Mouse (Mus musculus) embryo, embryonic 10 days (tissue): ENCODE measurements around the gene 2810408A11Rik.
A peak's percentile ranks its signal among the peaks of the same experiment; 100 is the strongest.

ENCODE experiments used
- DNase-seq: peaks from one replicate; pipeline ENCODE4 v3.0.0-alpha.2; 2015; ENCODE audit warnings: low spot score

The 2810408A11Rik gene

DNA sequence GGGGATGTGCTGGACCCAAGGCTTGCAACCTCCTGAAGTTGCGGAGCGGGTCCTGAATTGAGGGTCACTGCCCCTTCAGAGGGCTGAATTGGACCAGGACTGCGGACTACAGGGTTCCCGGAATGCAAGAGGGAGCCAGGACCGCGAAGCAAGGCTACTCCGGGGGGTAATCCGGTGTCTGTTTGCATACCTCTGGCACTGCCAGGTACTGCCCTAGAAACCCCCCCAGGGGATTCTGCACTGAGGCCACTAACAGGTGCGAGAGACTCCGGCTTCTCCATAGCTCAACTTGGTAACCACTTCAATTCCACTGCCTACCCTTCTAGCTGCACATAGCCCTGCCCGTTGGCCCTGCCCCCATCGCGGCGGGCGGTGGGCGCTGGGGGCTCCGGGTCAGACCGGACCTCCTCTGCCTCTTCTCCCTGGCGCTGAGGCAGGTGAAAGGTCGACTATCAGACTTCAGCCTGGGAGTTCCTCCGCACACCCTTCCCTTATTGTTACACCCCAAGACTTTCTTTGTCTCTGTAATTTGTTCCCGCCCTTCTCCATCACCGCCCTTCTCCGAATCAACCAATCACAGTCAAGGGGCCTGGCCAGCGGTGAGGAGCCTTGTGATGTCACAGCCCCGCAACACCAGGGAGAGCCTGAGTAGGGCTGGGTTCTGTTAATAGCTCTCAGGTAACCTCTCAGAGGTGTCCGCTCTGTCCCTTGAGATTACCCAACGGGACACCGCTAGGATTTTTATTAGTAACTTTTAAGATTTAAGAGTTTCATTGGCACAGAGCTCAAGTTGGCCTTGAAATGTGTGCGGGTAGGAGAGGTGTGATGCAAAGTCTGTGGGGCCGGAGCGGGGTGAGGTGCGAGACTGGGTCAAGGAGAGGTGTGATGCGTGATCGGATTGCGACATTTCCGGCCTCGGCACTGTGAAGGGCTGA is at the start of gene 2810408A11Rik, which contains the start of gene Neurl4:
Gene 2810408A11Rik, minus strand, starts transcription at position 517 of the 935 bp plus-strand sequence.
Gene Neurl4, plus strand, starts transcription at position 602 of the 935 bp plus-strand sequence.
- peak; percentile 97 for DNase-seq

DNA sequence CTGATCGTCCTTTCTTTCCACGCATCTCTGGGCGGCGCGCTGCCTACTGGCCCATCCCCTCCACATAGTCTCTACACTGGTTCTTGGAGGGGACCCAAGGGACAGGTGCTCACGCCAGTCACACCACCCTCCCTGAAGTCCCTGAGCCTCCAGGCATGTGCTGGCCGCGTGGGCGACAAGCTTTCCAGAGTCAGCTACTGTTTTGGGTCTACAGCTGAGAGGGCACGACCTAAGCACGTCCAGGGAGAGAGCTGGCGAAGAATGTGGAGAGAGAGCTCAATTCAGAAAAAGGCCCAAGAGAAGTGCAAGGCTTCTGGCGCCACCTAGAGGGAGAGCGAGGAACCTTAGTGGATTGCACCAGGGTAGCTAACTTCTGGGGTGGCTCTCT is 48.0 kb upstream of the 2810408A11Rik start:
- DNase-seq: peak; percentile 95

DNA sequence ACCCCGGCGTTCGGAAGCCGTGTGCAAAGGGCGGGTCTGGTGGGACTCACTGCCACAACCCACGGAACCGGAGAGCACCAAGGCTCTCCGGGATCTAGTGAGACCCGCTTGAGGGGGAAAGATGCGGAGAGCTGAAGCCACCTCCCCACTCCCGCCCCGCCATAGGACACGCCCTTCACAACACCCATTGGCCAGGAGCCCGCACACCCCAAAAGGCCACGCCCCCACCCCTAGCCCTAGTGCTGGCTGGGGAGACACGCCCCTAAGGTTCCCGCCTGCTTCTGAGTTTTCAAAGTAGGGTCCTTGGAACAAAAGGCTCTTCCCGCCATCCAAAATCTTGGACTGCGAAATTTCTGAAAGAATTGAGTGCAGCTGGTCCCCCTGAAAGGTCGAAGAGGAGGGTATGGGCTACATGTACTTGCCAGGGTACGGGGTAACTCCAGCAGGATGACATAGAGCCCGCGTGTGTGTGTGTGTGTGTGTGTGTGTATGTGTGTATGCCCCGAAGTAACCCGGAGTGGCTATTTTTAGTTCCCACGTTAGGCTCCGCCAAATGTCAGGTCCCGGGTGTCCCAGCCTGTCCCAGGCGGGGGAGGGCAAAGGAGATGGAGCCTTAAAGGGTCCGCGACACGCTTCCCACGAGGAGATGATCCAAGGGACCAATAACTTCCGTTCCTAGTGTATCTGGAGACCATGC is 47.4 kb upstream of the 2810408A11Rik start, which contains the start of gene Slc2a4:
Gene Slc2a4, minus strand, starts transcription at position 123 of the 697 bp plus-strand sequence.
- peak; percentile 95 for DNase-seq

DNA sequence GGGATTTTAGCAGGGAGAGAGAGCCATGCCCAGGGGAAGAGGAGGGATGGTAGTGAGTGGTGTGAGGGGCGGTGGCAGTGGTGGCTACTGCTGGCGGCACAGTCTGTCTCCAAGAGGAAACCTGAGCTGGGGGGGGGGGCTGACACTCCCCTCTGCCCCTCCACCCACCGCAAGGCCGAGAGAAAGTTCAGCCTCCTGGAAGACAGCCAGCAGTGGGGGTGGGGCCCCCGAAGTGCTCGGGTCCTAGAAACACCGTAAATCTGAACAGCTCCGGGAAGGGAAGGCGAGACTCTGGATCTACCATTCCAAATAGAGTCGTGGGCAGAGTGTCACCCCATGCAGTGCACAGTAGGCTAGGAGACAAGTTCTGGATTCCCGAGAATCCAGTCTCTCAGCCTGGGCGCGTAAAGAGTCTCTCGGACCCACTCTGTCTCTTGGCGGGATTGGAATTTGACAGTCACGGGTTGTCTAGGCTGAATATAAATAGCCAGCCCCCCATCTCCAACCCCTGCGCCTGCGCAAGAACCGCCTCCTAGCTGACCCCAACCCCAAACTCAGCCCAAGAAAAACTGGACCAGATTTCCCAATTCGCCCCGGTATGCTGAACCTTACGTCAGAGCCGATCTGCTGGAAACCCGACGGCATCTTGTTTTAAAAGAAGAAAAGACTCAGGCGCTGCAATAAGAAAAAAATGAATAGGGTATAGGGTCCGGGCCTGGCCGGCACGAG is 46.7 kb upstream of the 2810408A11Rik start:
- DNase-seq: peak; percentile 37

DNA sequence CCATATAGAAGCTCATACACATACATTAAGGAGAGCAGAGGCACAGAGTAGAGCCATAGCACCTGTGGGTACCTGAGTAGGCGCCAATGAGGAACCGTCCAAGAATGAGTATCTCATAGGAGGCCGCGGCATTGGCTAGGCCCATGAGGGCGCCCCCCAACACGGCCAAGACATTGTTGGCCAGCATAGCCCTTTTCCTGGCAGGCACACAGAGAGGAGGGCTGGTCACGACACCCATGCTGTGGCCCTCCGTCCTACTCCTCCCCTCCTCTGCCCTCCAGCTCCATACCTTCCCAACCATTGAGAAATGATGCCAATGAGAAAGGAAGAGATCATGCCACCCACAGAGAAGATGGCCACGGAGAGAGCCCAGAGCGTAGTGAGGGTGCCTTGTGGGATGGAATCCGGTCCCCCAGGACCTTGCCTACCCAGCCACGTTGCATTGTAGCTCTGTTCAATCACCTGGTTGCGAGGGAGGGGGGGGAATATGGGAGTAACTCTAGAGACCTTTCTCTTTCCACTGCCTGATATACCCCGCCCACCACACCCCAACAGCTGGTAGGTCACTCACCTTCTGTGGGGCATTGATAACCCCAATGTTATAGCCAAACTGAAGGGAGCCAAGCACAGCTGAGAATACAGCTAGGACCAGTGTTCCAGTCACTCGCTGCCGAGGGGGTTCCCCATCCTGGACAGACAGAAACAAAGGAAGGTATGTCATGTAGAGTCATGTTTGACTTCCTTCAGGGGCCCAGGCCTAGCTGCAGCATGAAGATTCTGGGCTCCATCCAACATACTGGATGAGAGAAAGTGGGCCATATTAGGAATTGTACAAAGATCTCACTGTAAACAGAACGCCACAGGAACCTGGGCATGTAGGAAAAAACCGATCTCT is 45.5 kb upstream of the 2810408A11Rik start:
- DNase-seq: no peak

DNA sequence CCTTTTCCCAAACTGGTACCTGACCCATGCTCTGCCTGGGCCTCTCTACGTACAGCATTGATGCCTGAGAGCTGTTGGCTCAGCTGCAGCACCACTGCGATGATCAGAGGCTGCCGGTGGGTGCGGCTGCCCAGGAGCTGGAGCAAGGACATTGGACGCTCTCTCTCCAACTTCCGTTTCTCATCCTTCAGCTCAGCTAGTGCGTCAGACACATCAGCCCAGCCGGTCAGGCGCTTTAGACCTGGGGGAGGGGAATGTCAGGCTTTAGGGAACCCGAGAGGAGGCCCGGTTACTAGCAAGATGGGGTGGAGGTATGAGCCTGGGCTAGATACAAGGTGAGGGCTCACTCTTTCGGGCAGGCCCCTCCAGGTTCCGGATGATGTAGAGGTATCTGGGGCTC is 44.4 kb upstream of the 2810408A11Rik start:
- DNase-seq: no peak

DNA sequence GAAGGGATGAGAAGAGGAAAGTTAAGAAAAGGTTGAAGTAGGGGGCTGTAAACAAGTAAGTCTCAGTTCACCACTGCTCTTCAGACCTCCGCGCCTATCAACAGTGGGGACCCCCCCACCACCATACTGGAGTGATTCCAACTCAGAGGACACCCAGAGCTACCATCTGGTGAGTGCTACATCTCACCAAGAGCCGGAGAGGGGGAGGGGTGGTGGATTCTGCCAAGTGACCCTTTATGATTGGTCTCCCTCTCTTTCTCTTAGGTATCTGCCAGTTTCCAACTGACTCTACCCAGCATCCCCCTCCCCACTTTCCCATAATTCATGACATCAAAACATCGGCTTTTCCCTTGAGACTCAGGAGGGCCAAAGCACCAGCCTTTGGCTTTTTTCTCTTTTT is 40.2 kb upstream of the 2810408A11Rik start:
- DNase-seq: no peak

DNA sequence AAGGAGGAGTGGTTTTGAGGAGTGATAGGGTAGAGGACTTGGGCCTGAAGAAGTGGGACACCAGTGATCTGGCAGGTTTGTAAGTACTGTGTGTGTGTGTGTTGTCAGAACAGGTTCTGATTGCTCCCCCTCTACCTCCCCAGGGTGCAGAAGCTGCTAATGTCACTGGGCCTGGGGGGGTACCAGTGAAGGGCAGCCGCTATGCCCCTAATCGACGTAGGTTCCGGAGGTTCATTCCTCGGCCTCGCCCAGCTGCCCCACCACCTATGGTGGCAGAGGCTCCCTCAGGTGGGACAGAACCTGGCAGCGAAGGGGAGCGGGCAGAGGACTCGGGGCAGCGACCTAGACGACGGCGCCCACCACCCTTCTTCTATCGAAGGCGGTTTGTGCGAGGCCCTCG is 38.9 kb upstream of the 2810408A11Rik start:
- DNase-seq: no peak

DNA sequence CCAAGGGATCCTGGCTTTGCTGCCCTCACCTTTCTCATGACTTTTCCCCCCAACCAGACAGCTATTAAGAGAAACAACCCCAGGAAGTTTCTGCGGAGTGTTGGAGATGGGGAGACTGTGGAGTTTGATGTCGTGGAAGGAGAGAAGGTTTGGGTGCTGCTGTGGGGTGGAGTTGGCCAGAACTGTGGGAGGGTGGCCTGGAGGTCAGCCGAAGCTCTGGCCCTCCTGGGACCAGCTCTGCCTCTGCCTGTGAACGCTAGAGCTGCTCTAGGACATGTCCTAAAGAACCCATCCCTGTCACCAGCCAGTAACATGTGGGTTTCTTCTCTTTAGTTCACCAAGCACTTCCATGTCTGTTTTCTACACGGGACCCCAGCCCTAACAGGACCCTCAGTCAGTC is 38.4 kb upstream of the 2810408A11Rik start:
- no peak for DNase-seq

DNA sequence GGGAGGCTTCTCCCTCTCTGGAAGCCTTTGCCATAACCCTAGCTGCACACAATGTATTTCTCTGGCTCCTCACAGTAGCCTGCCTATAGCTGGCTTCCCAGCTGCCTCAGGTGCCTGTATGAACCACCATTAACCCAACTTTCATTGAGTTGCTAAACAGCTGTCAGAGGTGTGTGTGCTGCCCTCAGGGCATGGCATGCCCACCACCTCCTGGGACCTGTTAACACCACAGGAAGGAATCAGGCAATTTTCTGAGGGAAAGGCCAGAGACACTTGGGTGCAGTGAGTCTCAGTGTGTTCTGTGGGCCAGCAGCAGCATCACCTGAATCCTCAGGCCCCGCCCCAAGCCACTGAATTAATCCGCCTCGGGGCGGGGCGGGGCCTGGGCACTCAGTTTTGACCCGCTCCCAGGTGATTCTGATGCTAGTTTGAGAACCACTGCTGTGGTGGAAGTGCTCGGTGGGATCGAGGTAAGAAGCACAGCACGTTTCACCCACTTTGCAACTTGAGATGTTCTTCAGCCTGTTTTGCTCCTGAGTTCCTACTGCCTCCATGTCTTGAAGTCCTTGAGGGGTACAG is 37.7 kb upstream of the 2810408A11Rik start:
- no peak for DNase-seq

DNA sequence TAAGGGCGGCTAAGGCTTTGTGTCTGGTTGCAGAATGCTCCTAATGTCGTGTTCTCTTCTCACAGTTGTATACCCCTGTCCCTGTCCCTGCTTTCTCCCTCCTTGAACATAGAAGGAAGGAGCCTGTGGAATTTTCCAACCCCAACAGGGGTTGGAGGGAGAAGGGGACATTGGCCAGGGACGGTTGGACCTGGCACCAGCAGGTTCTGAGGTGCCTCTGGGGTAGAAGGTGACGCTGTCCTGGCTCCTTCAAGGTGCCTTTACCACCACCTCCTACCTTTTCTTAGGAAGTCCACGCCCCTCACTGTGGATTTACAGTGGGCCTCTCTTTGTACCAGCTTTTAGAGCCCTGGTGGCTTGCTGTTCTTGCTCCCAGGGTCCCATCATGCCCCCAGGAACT is 37.0 kb upstream of the 2810408A11Rik start:
- DNase-seq: no peak

DNA sequence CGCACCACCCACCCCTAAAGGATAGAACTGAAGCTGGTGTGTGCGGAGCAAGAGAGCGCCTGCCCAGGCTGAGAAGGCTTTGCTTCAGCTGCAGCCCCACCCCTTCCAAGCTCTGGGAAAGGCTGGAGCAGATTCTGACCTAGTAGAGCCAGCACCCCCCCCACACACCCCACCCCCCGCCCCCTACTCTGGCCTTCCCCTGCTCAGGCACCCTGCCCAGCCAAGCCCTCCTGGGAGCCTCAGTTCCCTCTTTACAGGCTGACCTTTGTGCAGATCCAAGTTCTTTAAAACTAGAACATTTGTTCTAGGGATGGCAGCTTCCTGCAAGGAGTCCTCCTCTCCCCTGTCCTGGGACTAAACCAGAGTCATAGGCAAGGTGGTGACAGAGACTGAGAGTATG is 36.6 kb upstream of the 2810408A11Rik start:
- DNase-seq: no peak

DNA sequence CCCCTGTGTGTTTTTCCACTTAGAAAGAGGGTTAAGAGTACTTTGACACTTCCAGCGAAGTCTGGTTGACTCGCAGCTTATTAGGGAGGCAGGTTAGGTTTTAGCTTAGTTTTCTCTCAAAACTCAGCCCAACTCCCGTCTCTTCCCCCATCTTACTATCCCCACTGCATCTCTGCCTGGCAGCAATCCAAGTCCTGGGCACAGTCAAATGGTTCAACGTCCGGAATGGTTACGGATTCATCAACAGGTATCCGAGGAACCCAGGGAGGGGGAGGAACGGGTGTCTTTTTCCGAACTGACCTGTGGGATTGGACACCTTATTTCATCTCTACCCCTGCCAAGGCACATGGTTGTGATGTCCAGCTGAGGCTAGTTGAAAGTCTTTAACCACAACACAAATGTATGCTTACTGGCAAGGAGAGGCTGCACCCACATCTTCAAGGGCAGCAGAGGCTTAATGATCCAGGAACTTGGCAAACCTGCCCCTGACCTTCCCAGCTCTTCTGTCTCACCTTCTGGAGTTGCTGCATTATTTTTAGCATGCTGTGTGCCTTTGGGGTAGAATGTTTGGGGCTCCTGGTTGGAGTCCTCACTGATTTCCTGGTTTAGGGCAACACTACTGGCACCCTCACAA is 36.0 kb upstream of the 2810408A11Rik start:
- no peak for DNase-seq

DNA sequence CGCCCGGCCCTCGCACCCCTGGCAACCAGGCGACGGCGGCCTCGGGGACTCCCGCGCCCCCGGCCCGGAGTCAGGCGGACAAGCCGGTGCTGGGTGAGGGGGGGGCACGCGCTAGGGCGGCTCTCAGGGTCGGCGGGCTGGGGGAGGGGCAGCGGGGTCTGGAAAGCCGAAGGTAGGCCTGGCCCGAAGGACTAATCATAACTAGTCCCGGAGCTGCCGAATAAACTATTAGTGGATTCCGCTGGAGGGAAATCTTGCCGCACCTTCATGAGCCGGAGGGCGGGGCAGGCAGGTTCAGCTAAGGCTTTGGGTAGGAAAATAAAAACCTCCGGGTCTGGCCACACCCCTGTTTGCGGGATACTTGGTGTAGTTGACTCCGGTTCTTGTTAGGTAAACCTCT is 35.4 kb upstream of the 2810408A11Rik start:
- DNase-seq: no peak

DNA sequence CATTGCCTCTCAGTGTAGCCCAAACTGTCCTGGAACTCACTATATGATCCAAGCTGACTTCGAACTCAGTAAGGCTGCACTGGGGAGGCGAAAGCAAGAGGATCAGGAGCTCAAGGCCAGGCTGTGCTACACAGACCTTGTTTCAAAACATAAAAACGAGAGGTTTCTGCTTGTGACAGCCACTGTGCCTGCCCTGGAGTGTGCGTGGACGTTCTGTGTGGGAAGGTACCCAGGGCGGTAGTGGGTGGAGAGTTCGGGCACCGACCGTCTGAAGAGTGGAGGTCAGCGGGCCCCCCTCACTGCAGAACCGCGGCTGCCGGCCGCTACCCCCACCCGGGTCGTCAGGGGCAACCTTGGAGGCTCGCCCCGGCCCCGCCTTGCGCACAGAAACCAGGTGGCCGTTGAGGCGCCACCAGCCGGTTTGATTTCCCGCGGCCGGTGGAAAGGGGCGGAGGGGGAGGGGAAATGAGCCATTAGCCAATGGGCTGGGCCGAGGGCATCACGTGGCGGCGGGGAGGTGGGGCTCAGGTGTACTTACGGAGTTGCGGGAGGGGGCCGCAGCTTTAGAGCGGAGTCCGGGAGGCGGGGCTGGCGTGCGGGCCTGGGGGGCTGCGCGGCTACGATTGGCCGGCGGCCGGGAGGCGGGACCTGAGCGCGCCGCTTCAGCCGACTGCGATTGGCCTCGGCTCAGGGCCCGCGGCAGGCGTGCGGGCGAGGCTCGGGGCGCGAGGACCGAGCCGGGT is 34.5 kb upstream of the 2810408A11Rik start, which contains the start of gene Ybx2:
Gene Ybx2, plus strand, starts transcription at position 660 of the 743 bp plus-strand sequence.
- DNase-seq: peak; percentile 94

DNA sequence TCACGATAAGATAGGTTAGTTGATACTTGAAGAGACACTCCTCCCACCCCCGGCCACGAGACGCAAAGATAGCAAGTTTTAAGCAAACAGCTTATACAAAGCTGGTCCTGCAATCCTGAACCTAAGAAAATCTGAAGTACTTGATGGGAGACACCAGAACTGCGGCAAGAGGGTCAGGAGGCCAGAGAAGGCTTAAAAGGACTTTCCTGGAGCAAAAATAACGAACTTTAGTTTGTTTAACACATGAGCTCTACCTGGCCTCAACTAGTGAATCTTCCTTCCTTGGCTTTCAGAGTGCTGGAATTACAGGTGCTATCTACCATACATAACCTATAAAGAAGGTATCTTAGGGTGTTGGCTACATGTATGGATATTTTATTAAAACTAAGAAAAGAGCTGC is 33.9 kb upstream of the 2810408A11Rik start:
- no peak for DNase-seq

DNA sequence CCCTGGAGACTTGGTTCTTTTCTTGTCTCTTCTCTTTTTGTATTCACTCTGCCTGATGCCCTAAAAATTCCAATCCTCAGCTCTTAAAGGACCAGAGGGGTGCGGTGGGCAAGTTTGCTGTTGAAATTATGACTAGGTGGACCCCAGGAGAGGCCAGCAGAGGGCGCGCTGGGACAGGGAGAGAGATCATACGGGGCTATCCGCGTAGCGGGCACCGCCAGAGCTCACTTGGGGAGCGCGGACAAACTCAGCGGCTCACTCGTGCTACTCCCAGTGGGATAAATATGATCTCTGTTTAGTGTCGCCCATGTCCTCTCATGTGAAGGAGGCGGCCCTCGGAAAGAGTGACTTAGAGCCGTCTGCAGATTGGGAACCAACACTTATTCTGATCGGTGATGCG is 33.4 kb upstream of the 2810408A11Rik start:
- peak; percentile 95 for DNase-seq

DNA sequence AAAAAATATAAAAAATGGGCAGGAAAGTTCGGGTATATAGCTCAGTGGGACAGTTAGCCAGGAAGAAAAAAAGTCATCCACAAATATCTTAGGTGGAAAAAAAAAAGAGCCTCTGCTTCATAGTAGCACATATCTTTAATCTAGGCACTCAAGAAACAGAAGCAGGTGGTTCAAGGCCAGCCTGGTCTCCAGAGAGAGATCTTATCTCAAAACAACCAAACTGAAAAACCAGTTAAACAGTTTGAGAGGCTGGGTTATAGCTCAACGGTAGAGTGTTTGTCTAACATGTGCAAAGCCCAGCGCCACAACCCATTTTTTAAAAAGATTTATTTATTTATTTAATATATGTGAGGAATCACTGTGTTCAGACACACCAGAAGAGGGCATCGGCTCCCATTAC is 32.3 kb upstream of the 2810408A11Rik start:
- DNase-seq: no peak

DNA sequence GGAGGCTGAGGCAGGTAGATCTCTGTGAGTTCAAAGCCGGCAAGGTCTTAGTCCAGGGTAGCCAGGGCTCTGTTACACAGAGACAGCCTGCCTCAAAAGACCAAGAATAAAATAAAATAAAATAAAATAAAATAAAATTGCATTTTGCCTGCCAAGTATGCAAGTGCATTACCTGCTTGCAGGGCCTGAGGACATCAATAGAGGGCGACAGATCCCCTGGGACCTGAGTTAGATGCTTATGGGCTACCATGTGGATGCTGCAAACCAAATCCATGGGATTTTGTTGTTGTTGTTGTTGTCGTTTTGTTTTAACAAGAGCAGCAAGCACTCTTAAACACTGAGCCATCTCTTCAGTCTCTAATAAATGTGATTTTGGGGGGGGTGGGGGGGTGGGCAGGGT is 31.5 kb upstream of the 2810408A11Rik start:
- DNase-seq: no peak

DNA sequence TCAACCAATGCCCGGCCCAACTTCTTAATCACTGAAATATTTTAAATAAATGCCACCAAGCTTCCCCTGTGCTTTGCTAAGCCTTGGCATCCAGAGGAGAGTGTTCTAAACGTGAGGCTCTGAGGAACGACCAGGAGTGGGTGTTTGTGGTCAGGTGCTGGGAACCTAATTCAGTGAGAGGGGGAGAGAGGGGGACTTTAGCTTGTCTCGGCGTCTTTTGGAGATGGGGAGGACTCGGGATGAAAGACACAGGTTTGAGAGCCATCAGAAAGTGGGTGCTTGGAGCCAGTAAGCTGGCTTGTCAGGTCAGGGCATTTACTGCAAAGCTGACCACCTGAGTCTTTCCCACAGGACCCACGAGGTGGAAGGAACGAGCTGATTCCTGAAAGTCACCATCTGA is 31.0 kb upstream of the 2810408A11Rik start:
- no peak for DNase-seq
